Mouse (Mus musculus) MEL (cell line): ENCODE measurements around the gene Hpgds. TPM values are rescaled to one million over a fixed set of nuclear protein-coding genes. Genes with fewer than 3 reads are reported as not detected.

Experiments
- DNase-seq: peaks from one replicate; pipeline ENCODE4 v3.0.0; 2011; ENCODE audit warnings: low read depth, low spot score
- H3K27ac ChIP-seq: 2 replicates; pipeline ENCODE4 v1.5.1; 2012; ENCODE audit warnings: low read depth, mild to moderate bottlenecking, control low read depth, low read length, moderate library complexity; ENCODE audit not compliant: control insufficient read depth
- H3K27me3 ChIP-seq, 2 experiments: fragments of 150-350 bp in 1 of 2; sonication (generic) in 1 of 2; 2 replicates each; pipeline ENCODE4 v1.6.1; 2012; ENCODE audit warnings: low read length in 2 of 2, mild to moderate bottlenecking in 2 of 2, improper control_type of control experiment in 1 of 2, moderate library complexity in 1 of 2; ENCODE audit not compliant: insufficient read depth in 2 of 2, control insufficient read depth in 1 of 2
- H3K36me3 ChIP-seq, 2 experiments: 2 replicates each; pipeline ENCODE4 v1.6.1; 2012 to 2014; ENCODE audit warnings: low read length in 2 of 2, improper control_type of control experiment in 1 of 2, inconsistent platforms in 1 of 2, mild to moderate bottlenecking in 1 of 2; ENCODE audit not compliant: insufficient read depth in 2 of 2, control insufficient read depth in 1 of 2
- H3K4me1 ChIP-seq, 2 experiments: fragments of 150-350 bp in 1 of 2; sonication (generic) in 1 of 2; 2 replicates each; pipeline ENCODE4 v1.6.1; 2012; ENCODE audit warnings: low read length in 2 of 2, improper control_type of control experiment in 1 of 2, mild to moderate bottlenecking in 1 of 2; ENCODE audit not compliant: insufficient read depth in 2 of 2, control insufficient read depth in 1 of 2
- H3K4me3 ChIP-seq, 2 experiments: fragments of 150-350 bp in 1 of 2; sonication (generic) in 1 of 2; 2 replicates each; pipeline ENCODE4 v1.5.1; 2012; ENCODE audit warnings: low read depth in 2 of 2, low read length in 2 of 2, mild to moderate bottlenecking in 2 of 2, moderate library complexity in 2 of 2, control low read depth in 1 of 2, improper control_type of control experiment in 1 of 2; ENCODE audit not compliant: control insufficient read depth in 1 of 2, insufficient read depth in 1 of 2
- H3K79me2 ChIP-seq: 2 replicates; pipeline ENCODE4 v1.6.1; 2012; ENCODE audit warnings: mild to moderate bottlenecking, low read length, moderate library complexity; ENCODE audit not compliant: control insufficient read depth, poor library complexity, insufficient read depth
- H3K9ac ChIP-seq: 2 replicates; pipeline ENCODE4 v1.6.1; 2012; ENCODE audit warnings: low read depth, mild to moderate bottlenecking, control low read depth, low read length, moderate library complexity; ENCODE audit not compliant: control insufficient read depth, poor library complexity, severe bottlenecking
- H3K9me3 ChIP-seq: fragments of 150-350 bp; sonication (generic); replicated peaks from 2 replicates; pipeline ENCODE4 v1.6.1; 2012; ENCODE audit warnings: mild to moderate bottlenecking, low read length, improper control_type of control experiment, moderate library complexity; ENCODE audit not compliant: insufficient read depth
- BHLHE40 ChIP-seq: IDR thresholded peaks from 2 replicates; pipeline ENCODE4 v1.6.1; 2012; ENCODE audit warnings: low read depth, mild to moderate bottlenecking, inconsistent platforms, low read length, improper control_type of control experiment, borderline replicate concordance
- CTCF ChIP-seq, 3 experiments: IDR thresholded peaks in 2 of 3; conservative IDR thresholded peaks in 1 of 3; 2 replicates each; pipeline ENCODE4 v1.5.1; 2011 to 2012; ENCODE audit warnings: low read length in 3 of 3, low read depth in 2 of 3, mild to moderate bottlenecking in 2 of 3, improper control_type of control experiment in 1 of 3, inconsistent platforms in 1 of 3, mixed read lengths in 1 of 3, moderate library complexity in 1 of 3; ENCODE audit not compliant: control insufficient read depth in 1 of 3, insufficient read depth in 1 of 3, poor library complexity in 1 of 3, severe bottlenecking in 1 of 3
- ELF1 ChIP-seq: IDR thresholded peaks from 2 replicates; pipeline ENCODE4 v1.6.1; 2014; ENCODE audit warnings: low read depth, mild to moderate bottlenecking, inconsistent platforms, low read length, improper control_type of control experiment, moderate library complexity
- EP300 ChIP-seq, 2 experiments: IDR thresholded peaks; 2 replicates each; pipeline ENCODE4 v1.6.1; 2011; ENCODE audit warnings: improper control_type of control experiment in 2 of 2, low read length in 2 of 2, low read depth in 1 of 2, mild to moderate bottlenecking in 1 of 2
- ETS1 ChIP-seq: IDR thresholded peaks from 2 replicates; pipeline ENCODE4 v1.6.1; 2012; ENCODE audit warnings: low read depth, mild to moderate bottlenecking, inconsistent platforms, low read length, improper control_type of control experiment, moderate library complexity
- GABPA ChIP-seq: IDR thresholded peaks from 2 replicates; pipeline ENCODE4 v1.6.1; 2012; ENCODE audit warnings: low read depth, mild to moderate bottlenecking, inconsistent platforms, low read length, improper control_type of control experiment, moderate library complexity
- GATA1 ChIP-seq: IDR thresholded peaks from 2 replicates; pipeline ENCODE4 v1.6.1; 2011; ENCODE audit warnings: low read depth, low read length, improper control_type of control experiment
- KAT2A ChIP-seq: conservative IDR thresholded peaks from 2 replicates; pipeline ENCODE4 v1.6.1; 2012; ENCODE audit warnings: low read depth, low read length, improper control_type of control experiment, inconsistent platforms
- MAFK ChIP-seq: IDR thresholded peaks from 2 replicates; pipeline ENCODE4 v1.6.1; 2011; ENCODE audit warnings: low read depth, mild to moderate bottlenecking, low read length, improper control_type of control experiment, borderline replicate concordance
- MAX ChIP-seq: IDR thresholded peaks from 2 replicates; pipeline ENCODE4 v1.6.1; 2011; ENCODE audit warnings: low read length, improper control_type of control experiment
- MAZ ChIP-seq: IDR thresholded peaks from 2 replicates; pipeline ENCODE4 v1.6.1; 2012; ENCODE audit warnings: low read depth, mild to moderate bottlenecking, inconsistent platforms, low read length, improper control_type of control experiment
- MEF2A ChIP-seq: IDR thresholded peaks from 2 replicates; pipeline ENCODE4 v1.6.1; 2014; ENCODE audit warnings: low read depth, mild to moderate bottlenecking, inconsistent platforms, low read length, improper control_type of control experiment; ENCODE audit not compliant: poor library complexity, insufficient replicate concordance, severe bottlenecking; ENCODE audit errors: extremely low read depth
- MYB ChIP-seq: IDR thresholded peaks from 2 replicates; pipeline ENCODE4 v1.6.1; 2011; ENCODE audit warnings: mild to moderate bottlenecking, low read depth, low read length, improper control_type of control experiment
- MYC ChIP-seq: IDR thresholded peaks from 2 replicates; pipeline ENCODE4 v1.6.1; 2011; ENCODE audit warnings: low read depth, mild to moderate bottlenecking, low read length, improper control_type of control experiment, moderate library complexity
- POLR2A ChIP-seq, 2 experiments: IDR thresholded peaks; 2 replicates each; pipeline ENCODE4 v1.6.1; 2011 to 2012; ENCODE audit warnings: low read length in 2 of 2, mild to moderate bottlenecking in 2 of 2, control low read depth in 1 of 2, improper control_type of control experiment in 1 of 2, low read depth in 1 of 2, moderate library complexity in 1 of 2; ENCODE audit not compliant: control insufficient read depth in 1 of 2, insufficient read depth in 1 of 2, poor library complexity in 1 of 2
- POLR2AphosphoS2 ChIP-seq: IDR thresholded peaks from 2 replicates; pipeline ENCODE4 v1.6.1; 2011; ENCODE audit warnings: low read length, improper control_type of control experiment
- POLR2AphosphoS5 ChIP-seq: IDR thresholded peaks from 2 replicates; pipeline ENCODE4 v1.6.1; 2012; ENCODE audit warnings: low read depth, borderline replicate concordance, mild to moderate bottlenecking, inconsistent platforms, low read length, moderate library complexity, mixed read lengths
- SIN3A ChIP-seq: IDR thresholded peaks from 2 replicates; pipeline ENCODE4 v1.6.1; 2012; ENCODE audit warnings: low read length, improper control_type of control experiment, inconsistent platforms
- TAL1 ChIP-seq: IDR thresholded peaks from 2 replicates; pipeline ENCODE4 v1.6.1; 2012; ENCODE audit warnings: mild to moderate bottlenecking, inconsistent platforms, low read length, moderate library complexity, mixed read lengths
- TBP ChIP-seq: IDR thresholded peaks from 2 replicates; pipeline ENCODE4 v1.8.0; 2011; ENCODE audit warnings: low read depth, low read length, improper control_type of control experiment
- ZKSCAN1 ChIP-seq: IDR thresholded peaks from 2 replicates; pipeline ENCODE4 v1.6.1; 2012; ENCODE audit warnings: low read depth, mild to moderate bottlenecking, inconsistent platforms, low read length, improper control_type of control experiment, moderate library complexity
- polyA plus RNA-seq, 2 experiments: library from polyadenylated mRNA; stranded (reverse) in 1 of 2; unstranded in 1 of 2; fragments of >175 nt in 1 of 2; fragments of >200 nt in 1 of 2; gene quantifications; 2 replicates each; pipeline versions ENCODE4 v1.2.1 to v1.2.4; 2012; ENCODE audit warnings: low replicate concordance in 2 of 2, low read depth in 1 of 2; ENCODE audit not compliant: insufficient read length in 2 of 2, insufficient read depth in 1 of 2, missing spikeins in 1 of 2
- total RNA-seq: library from RNA; depleted of rRNA; stranded (reverse); fragments of 300-350 nt; gene quantifications from 2 replicates; pipeline ENCODE4 v1.2.3, GENCODE M21; 2012

The Hpgds gene
- total and polyA plus RNA-seq, 3 experiments, result 0.13 TPM; not detected in 2

- no peak for TF ChIP-seq POLR2AphosphoS2
- no peak for TF ChIP-seq KAT2A
- TF ChIP-seq GATA1, result no peak
- no peak for TF ChIP-seq ZKSCAN1
- TF ChIP-seq TAL1, result no peak
- TF ChIP-seq POLR2A (IDR thresholded peaks at IDR 0.05; ENCODE audit: control insufficient read depth in 1 of 2, insufficient read depth in 1 of 2, low read depth in 1 of 2, low read length in 2 of 2, poor library complexity in 1 of 2), result no peak
- TF ChIP-seq ELF1, result no peak
- no peak for TF ChIP-seq CTCF (IDR thresholded peaks at IDR 0.05 in 2 of 3, conservative IDR thresholded peaks at IDR 0.05 in 1 of 3; ENCODE audit: control insufficient read depth in 1 of 3, insufficient read depth in 1 of 3, low read depth in 2 of 3, low read length in 3 of 3, poor library complexity in 1 of 3, severe bottlenecking in 1 of 3)
- TF ChIP-seq TBP, result no peak
- TF ChIP-seq BHLHE40, result no peak
- no peak for TF ChIP-seq EP300 (IDR thresholded peaks at IDR 0.05; ENCODE audit: low read depth in 1 of 2, low read length in 2 of 2)
- no peak for TF ChIP-seq MAZ
- TF ChIP-seq MAX, result no peak
- no peak for TF ChIP-seq MYB
- no peak for TF ChIP-seq POLR2AphosphoS5
- no peak for DNase-seq
- no peak overlapping the region for H3K27ac ChIP-seq
- H3K36me3 ChIP-seq, result no peaks in the 10 kb centered on the region
- H3K9me3 ChIP-seq, result no peaks in the 10 kb centered on the region
- H3K4me1 ChIP-seq, result no peaks in the 10 kb centered on the region
- no peaks in the 10 kb centered on the region for H3K79me2 ChIP-seq
- no peak overlapping the region for H3K9ac ChIP-seq
- no peak overlapping the region for H3K4me3 ChIP-seq
- peaks cover 0 to 1% of the 10 kb centered on the region in 2 experiments; a peak in 2 of 4 replicates for H3K27me3 ChIP-seq
These were observed 1.7 kb upstream of the Hpgds start for GRCm38 (mm10) chr6:65146363-65146762.

GRCm38 (mm10) chr6:65142316-65142715, 2.4 kb downstream of the Hpgds start:
- H3K9ac ChIP-seq, result no peak overlapping the region
- no peak for DNase-seq
- H3K9me3 ChIP-seq, result no peaks in the 10 kb centered on the region
- H3K4me3 ChIP-seq, result no peak overlapping the region
- no peaks in the 10 kb centered on the region for H3K79me2 ChIP-seq
- no peaks in the 10 kb centered on the region for H3K4me1 ChIP-seq
- no peak overlapping the region for H3K27ac ChIP-seq
- TF ChIP-seq SIN3A (no peak), MAFK (no peak), MYC (no peak), GABPA (no peak), MAX (no peak), POLR2A (IDR thresholded peaks at IDR 0.05; ENCODE audit: control insufficient read depth in 1 of 2, insufficient read depth in 1 of 2, low read depth in 1 of 2, low read length in 2 of 2, poor library complexity in 1 of 2) (no peak), MEF2A (no peak), ETS1 (no peak), POLR2AphosphoS5 (no peak)
- H3K36me3 ChIP-seq, result no peaks in the 10 kb centered on the region
- H3K27me3 ChIP-seq, result peaks cover 0 to 1% of the 10 kb centered on the region in 2 experiments; a peak in 2 of 4 replicates
